Mouse (Mus musculus) midbrain, embryonic 11.5 days (tissue): ENCODE results near the gene Urb1. TPM values are rescaled to one million over a fixed set of nuclear protein-coding genes. Genes with fewer than 3 reads are reported as not detected.

Experiments used
- ATAC-seq: fragments of 200-750 bp; cut with Nextera tagmentation; 2 replicates; pipeline ENCODE4 v1.8.0; 2017; ENCODE audit warnings: moderate TSS enrichment, moderate library complexity; ENCODE audit not compliant: low FRiP score
- DNase-seq: peaks from one replicate; pipeline ENCODE4 v3.0.0; 2015; ENCODE audit warnings: low spot score; ENCODE audit errors: missing footprints
- H3K27ac ChIP-seq: fragments of 300-500 bp; sonication (generic); 2 replicates; pipeline ENCODE4 v1.5.1; 2014; ENCODE audit warnings: low read depth, low read length
- H3K27me3 ChIP-seq: fragments of 300-500 bp; sonication (generic); 2 replicates; pipeline ENCODE4 v1.6.1; 2014; ENCODE audit warnings: mild to moderate bottlenecking, low read length, moderate library complexity, mixed read lengths; ENCODE audit not compliant: control insufficient read depth, insufficient read depth
- H3K36me3 ChIP-seq: fragments of 300-500 bp; sonication (generic); 2 replicates; pipeline ENCODE4 v1.6.1; 2014; ENCODE audit warnings: mild to moderate bottlenecking, low read length, moderate library complexity, mixed read lengths; ENCODE audit not compliant: control insufficient read depth, insufficient read depth
- H3K4me1 ChIP-seq: fragments of 300-500 bp; sonication (generic); 2 replicates; pipeline ENCODE4 v1.6.1; 2014; ENCODE audit warnings: low read length; ENCODE audit not compliant: control insufficient read depth, insufficient read depth
- H3K4me2 ChIP-seq: fragments of 300-500 bp; sonication (generic); 2 replicates; pipeline ENCODE4 v1.6.1; 2014; ENCODE audit warnings: mild to moderate bottlenecking, moderate library complexity
- H3K4me3 ChIP-seq: fragments of 300-500 bp; sonication (generic); 2 replicates; pipeline ENCODE4 v1.5.1; 2014; ENCODE audit warnings: low read depth, low read length
- H3K9ac ChIP-seq: fragments of 300-500 bp; sonication (generic); 2 replicates; pipeline ENCODE4 v1.6.1; 2014; ENCODE audit warnings: low read length
- H3K9me3 ChIP-seq: fragments of 300-500 bp; sonication (generic); 2 replicates; pipeline ENCODE4 v1.6.1; 2016; ENCODE audit warnings: low read length; ENCODE audit not compliant: control insufficient read depth
- WGBS: fragments of 180-500 bp; shearing (Covaris S2); extraction: QIAGEN DNeasy Blood & Tissue Kit; methylation state at CpG from one replicate; pipeline ENCODE4 v1.1.7; 2014; 5-methylcytosine and 5-hydroxymethylcytosine counted together
- polyA plus RNA-seq: library from polyadenylated mRNA; unstranded; fragments of >200 nt; fragmentation: Nextera tagmentation; extraction: Ambion mirVana; gene quantifications from 2 replicates; pipeline ENCODE4 v1.2.1, GENCODE M21; 2014

The Urb1 gene
- polyA plus RNA-seq, 1 experiment from 2014 or later: 14.2 TPM

DNA sequence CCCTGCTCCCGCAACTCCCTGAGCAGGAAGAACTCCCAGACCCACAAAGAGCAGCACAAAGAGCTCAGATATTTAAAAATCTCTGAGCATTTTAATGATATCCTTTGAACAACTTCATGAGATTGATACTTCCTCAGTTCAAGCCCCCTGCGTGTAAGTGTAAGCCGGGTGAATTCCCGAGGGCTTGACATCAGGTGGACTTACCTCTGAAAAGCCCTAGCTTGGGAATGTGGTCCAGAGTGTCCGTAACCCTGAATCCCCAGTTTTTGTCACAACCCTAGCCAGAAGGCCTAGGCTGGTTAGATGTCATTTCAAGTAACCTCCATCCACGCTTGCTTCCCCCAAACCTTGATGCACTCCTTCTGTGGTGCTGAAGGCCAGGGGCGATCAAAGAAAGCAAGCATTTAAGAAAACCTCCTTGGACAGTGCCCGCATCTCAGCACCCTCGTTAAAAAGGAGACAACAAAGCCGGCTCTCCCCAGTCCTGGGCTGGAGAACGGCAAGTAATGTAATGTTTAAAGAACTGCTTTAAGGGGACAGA is 573 bp upstream of the Urb1 start:
- no peak overlapping the region for H3K27ac ChIP-seq
- DNase-seq: peak; percentile 88

DNA sequence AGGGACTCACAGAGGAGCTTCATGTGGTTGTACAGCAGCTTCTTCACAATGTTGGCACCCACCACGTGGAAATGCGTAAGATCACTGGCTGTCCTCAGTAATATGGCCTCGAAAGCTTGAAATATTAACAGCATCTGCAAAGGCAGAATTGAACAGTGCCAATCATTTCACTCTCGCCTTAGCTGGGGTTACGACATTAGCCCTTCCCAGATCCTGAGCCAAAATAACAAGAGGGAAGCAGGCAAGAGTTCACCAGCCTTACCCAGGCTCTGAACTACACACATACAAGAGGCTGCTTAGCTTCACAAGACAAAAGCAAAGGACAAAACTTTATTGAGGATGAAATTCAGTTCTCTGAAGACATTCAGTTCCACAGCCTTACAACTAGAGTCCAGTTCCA is 5.7 kb downstream of the Urb1 start:
- no peak overlapping the region for H3K4me3 ChIP-seq
- no peaks in the 10 kb centered on the region; the same call in 1 of the 2 replicates for H3K36me3 ChIP-seq
- H3K9ac ChIP-seq: no peak overlapping the region
- H3K9me3 ChIP-seq: no peaks in the 10 kb centered on the region
- H3K4me2 ChIP-seq: no peak overlapping the region
- no peaks in the 10 kb centered on the region for H3K4me1 ChIP-seq
- no peak for ATAC-seq
- H3K27me3 ChIP-seq: no peaks in the 10 kb centered on the region
- 96% methylated on average over 5 of the region's 5 CpGs for WGBS
- no peak overlapping the region for H3K27ac ChIP-seq
- no peak for DNase-seq

More for the DNA sequence above, 573 bp upstream of the Urb1 start:
- H3K9ac ChIP-seq: peak overlapping the region; percentile 37
- H3K9me3 ChIP-seq: no peaks in the 10 kb centered on the region
- peak overlapping the region; percentile 81 for H3K4me3 ChIP-seq
- no peaks in the 10 kb centered on the region for H3K36me3 ChIP-seq
- H3K4me1 ChIP-seq: peaks cover 6% of the 10 kb centered on the region; the same call in 1 of the 2 replicates
- peak overlapping the region; percentile 80 for H3K4me2 ChIP-seq
- no peak; the same call in 1 of the 2 replicates for ATAC-seq
- no peaks in the 10 kb centered on the region for H3K27me3 ChIP-seq
- WGBS: 56% methylated on average over 11 of the region's 11 CpGs

DNA sequence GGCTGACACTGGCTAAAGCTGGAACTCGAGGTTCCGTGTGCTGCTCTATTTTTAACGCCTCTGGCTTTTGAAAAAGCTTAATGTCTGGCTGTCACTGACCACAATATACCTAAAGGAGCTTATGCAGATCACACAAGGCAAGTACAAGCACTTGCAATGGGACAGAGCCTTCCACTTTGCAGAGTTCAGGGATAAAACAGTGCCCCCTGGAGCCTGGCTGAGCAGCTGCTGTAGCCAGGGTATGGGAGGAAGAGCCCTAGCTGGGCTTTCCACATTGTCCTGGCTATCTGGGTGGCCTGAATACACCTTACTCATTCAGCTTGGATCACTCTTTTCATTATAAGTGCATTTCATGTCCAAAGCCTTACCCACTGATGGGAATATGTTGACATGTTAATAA is 8.3 kb downstream of the Urb1 start:
- Histone ChIP-seq H3K9ac (no peak overlapping the region), H3K27me3 (no peaks in the 10 kb centered on the region), H3K4me1 (no peaks in the 10 kb centered on the region), H3K4me2 (no peak overlapping the region), H3K27ac (no peak overlapping the region), H3K9me3 (no peaks in the 10 kb centered on the region), H3K36me3 (no peaks in the 10 kb centered on the region; the same call in 1 of the 2 replicates), H3K4me3 (no peak overlapping the region)
- WGBS: 71% methylated on average over 3 of the region's 3 CpGs
- DNase-seq: no peak
- ATAC-seq: no peak

DNA sequence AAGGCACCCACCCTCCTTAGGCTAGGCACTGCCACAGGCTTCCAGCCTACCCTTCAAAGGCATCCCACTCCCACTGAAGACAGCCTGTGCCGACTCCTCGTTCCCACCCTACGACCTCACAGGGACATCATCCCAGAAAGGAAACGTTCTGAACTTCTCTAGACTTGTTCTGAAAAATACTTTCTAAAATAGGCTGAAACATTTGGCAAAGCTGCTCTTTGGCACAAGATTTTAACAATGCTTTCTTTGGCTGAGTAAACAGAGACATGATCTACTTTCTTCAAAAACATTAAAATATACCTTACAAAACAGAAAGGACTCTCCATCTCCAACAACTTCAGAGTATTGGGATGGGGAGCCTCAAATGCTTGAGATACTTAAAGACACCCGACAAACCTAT is 9.0 kb downstream of the Urb1 start:
- Histone ChIP-seq H3K9me3 (no peaks in the 10 kb centered on the region), H3K4me1 (no peaks in the 10 kb centered on the region), H3K27me3 (no peaks in the 10 kb centered on the region), H3K36me3 (no peaks in the 10 kb centered on the region; the same call in 1 of the 2 replicates), H3K9ac (no peak overlapping the region), H3K4me2 (no peak overlapping the region), H3K27ac (no peak overlapping the region), H3K4me3 (no peak overlapping the region)
- no peak for ATAC-seq
- DNase-seq: no peak
- 93% methylated on average over 5 of the region's 5 CpGs for whole genome bisulfite sequencing

DNA sequence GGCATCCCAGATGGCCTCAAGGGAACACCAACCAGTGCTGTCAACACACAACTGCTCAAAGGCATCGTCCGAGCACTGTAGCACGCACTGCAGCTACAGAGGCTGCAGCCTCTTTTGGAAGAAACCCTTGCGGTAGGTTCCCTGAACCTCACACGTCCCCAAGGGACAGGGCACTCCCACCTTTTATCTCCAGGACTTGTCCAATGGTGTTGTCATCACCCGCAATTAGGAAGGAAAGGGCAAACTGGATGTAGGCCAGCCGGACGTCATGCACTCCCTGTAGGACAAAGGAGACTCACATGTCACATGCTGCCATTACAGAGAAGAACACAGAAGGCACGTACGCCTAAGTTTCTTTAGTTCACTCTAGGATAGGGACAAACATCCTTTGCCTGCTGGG is 10.4 kb downstream of the Urb1 start:
- Histone ChIP-seq H3K4me1 (no peaks in the 10 kb centered on the region), H3K9ac (no peak overlapping the region), H3K36me3 (no peaks in the 10 kb centered on the region; the same call in none of the 2 replicates), H3K4me3 (no peak overlapping the region), H3K27ac (no peak overlapping the region), H3K4me2 (no peak overlapping the region), H3K27me3 (no peaks in the 10 kb centered on the region), H3K9me3 (no peaks in the 10 kb centered on the region)
- 87% methylated on average over 10 of the region's 10 CpGs for WGBS
- DNase-seq: no peak
- ATAC-seq: no peak

DNA sequence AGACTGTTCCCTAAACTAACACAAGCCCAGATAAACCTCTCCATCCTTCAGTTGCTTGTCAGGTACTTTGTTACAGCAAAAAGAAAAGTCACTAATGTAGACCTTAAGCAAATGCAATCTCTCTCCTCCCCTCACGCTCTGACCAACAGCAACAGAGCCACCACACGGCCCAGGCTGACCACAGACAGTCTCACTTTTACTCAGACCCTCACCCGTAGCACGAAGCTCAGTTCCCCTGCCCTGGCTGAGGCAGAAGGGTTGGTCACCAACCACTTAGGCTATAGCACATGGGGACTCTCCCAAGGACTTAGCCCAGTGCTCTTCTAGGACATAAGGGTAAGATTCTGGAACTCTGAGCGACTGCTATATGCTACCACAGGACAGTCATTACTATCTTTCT is 11.4 kb downstream of the Urb1 start:
- no peak overlapping the region for H3K27ac ChIP-seq
- no peaks in the 10 kb centered on the region; the same call in 1 of the 2 replicates for H3K36me3 ChIP-seq
- no peak for ATAC-seq

DNA sequence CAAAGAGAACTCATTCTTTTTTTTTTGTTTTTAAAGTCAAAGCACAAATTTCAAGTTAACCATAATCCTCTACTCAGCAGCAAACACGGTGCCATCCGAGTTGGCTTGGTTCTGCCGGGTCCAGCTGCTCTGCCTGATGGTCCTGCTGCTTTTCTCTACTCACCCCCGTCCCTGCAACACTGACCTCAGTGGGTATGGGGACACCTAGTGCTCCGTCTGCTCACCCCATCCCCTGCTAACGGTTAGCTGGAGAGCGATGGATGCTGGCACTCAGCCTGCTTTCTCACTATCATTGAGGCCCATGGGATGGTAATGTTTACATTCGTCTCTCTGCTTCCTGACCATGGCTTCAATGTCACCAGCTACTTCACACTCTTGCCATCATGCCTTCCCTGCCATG is 11.8 kb downstream of the Urb1 start:
- H3K27ac ChIP-seq: no peak overlapping the region
- no peak for DNase-seq
- H3K9ac ChIP-seq: no peak overlapping the region
- H3K36me3 ChIP-seq: no peaks in the 10 kb centered on the region; the same call in 1 of the 2 replicates
- H3K27me3 ChIP-seq: no peaks in the 10 kb centered on the region
- H3K9me3 ChIP-seq: no peaks in the 10 kb centered on the region
- no peak for ATAC-seq
- H3K4me1 ChIP-seq: no peaks in the 10 kb centered on the region
- 91% methylated on average over 8 of the region's 8 CpGs for WGBS
- H3K4me3 ChIP-seq: no peak overlapping the region
- no peak overlapping the region for H3K4me2 ChIP-seq

More for the DNA sequence above, 11.4 kb downstream of the Urb1 start:
- Histone ChIP-seq H3K9ac (no peak overlapping the region), H3K4me2 (no peak overlapping the region), H3K4me1 (no peaks in the 10 kb centered on the region), H3K4me3 (no peak overlapping the region), H3K9me3 (no peaks in the 10 kb centered on the region), H3K27me3 (no peaks in the 10 kb centered on the region)
- DNase-seq: no peak
- 93% methylated on average over 5 of the region's 5 CpGs for WGBS

DNA sequence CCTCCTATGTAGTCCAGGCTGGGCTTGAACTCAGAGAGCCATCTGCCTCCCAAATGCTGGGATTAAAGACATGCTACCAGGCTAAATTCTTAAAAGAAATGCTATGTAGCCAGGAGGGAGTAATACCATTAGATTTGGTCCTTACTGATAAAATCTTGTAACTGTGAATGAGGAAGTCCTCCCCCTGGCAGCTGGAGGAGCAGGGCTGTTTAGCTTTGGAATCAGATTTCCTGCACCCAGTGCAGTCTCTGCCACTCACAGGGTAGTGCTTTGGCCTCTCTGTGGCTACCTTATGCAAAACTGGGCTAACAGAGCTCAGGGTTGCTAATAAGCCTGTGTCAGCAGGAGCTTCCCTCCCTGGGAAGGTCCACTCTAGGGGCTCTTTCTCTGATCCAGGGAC is 15.5 kb downstream of the Urb1 start:
- no peaks in the 10 kb centered on the region for H3K9me3 ChIP-seq
- H3K4me2 ChIP-seq: no peak overlapping the region
- no peaks in the 10 kb centered on the region for H3K4me1 ChIP-seq
- no peaks in the 10 kb centered on the region for H3K27me3 ChIP-seq
- H3K27ac ChIP-seq: no peak overlapping the region
- no peak for DNase-seq
- no peak overlapping the region for H3K9ac ChIP-seq
- peaks cover 14% of the 10 kb centered on the region; the same call in 1 of the 2 replicates for H3K36me3 ChIP-seq
- H3K4me3 ChIP-seq: no peak overlapping the region
- ATAC-seq: no peak

DNA sequence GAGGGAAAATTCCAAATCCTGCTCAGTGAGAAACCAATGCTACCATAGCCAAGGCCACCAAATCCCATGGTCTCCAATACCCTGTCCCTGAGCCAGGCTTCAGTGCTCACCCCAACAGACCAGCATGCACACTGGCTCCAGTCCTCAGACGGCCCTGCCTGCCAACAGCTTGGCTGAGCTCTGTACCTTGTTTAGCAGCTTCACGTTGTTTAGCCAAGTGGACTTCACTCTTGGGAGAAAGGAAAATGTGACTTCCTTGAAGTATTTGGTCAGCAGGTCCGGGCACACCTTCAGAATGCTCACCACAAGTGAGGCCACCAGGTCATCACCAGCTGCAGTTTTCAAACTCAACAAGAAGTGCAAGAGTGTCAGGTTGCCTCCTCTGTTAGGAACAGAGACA is 17.7 kb downstream of the Urb1 start:
- H3K9me3 ChIP-seq: no peaks in the 10 kb centered on the region
- WGBS: 82% methylated on average over 3 of the region's 3 CpGs
- peaks cover 17% of the 10 kb centered on the region for H3K36me3 ChIP-seq
- H3K27ac ChIP-seq: no peak overlapping the region
- no peak overlapping the region for H3K4me3 ChIP-seq
- H3K4me1 ChIP-seq: no peaks in the 10 kb centered on the region
- H3K27me3 ChIP-seq: no peaks in the 10 kb centered on the region
- H3K9ac ChIP-seq: no peak overlapping the region
- ATAC-seq (no peak), DNase-seq (no peak)
- no peak overlapping the region for H3K4me2 ChIP-seq
